Mouse (Mus musculus): ENCODE results near the gene Adgrv1.

DNA sequence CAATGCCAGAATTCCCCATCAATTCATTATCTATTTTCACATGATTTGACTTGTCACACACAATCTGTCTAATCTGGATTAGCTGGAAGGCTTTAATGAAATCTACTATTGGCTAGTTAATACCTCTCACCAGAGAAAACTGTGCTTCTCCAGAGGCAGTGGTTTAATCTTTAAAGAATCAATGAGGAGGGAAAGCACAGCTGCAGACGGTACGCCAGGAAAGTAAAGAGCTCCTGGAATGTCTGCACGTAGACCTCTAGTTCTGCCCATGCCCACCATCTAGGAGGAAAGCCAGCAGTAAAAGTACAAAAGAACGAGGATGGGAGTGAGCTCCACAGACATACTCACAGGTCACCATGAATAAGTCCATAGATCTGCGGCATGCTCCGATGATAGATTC, 362.6 kb downstream of the Adgrv1 start:
- TF ChIP-seq EP300 (IDR thresholded peaks at IDR 0.05; ENCODE audit: low read length) (no peak), MAZ (IDR thresholded peaks at IDR 0.05; ENCODE audit: low read depth, low read length) (no peak), NRF1 (IDR thresholded peaks at IDR 0.05; ENCODE audit: low read depth, low read length) (no peak), POLR2A (IDR thresholded peaks at IDR 0.05; ENCODE audit: low read depth, low read length) (no peak)

All from CH12.LX (cell line).